ENCODE assay signal across 8 mouse cellular contexts in the genomic region with DNA sequence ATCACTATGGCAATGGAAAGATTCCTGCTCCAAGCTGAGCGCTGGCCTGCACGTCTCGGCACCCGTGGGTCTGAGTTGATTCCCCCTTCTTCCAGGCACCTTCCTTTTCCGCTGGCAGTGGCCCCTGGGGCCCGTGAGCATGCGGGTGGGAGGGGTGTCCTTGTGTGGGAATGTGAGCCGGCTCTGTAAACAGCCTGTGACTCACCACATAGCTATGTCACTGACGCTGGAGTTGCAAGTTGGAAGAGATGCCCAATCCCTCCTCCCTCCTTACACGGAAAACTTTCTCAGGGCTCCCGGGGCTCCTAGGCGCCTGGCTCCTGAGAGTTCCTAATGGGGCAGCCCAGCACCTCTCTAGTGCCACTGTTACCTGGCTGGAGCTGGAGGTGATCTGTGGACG. TPM values are rescaled to one million over a fixed set of nuclear protein-coding genes. Genes with fewer than 3 reads are reported as not detected.
DNase-seq lines count a peak whose midpoint lies in the region; ATAC-seq and TF ChIP-seq lines count a peak whose summit lies in the region.

No protein-coding gene starts in this region.

- no peaks in the 10 kb centered on the region; the same call in 1 of the 2 replicates for H3K36me3 ChIP-seq in embryonic facial prominence, embryonic 11.5 days (replicated peaks; ENCODE audit: control insufficient read depth, insufficient read depth, low read depth, low read length)
- H3K36me3 ChIP-seq in heart, adult 2 months (ENCODE audit: control insufficient read depth, insufficient read depth, low read length), result no peaks in the 10 kb centered on the region; the same call in 1 of the 2 replicates
- H3K36me3 ChIP-seq in kidney, adult 2 months (ENCODE audit: control insufficient read depth, insufficient read depth, low read length), result no peaks in the 10 kb centered on the region; the same call in none of the 2 replicates
- peaks cover 28% of the 10 kb centered on the region for H3K36me3 ChIP-seq in liver, embryonic 11.5 days (ENCODE audit: control insufficient read depth, insufficient read depth, low read length)
- peaks cover 21% of the 10 kb centered on the region for H3K36me3 ChIP-seq in neural tube, embryonic 13.5 days

- H3K27ac ChIP-seq in embryonic facial prominence, embryonic 11.5 days (replicated peaks; ENCODE audit: low read depth, low read length), result peak overlapping the region; percentile 65
- peak overlapping the region; percentile 99 for H3K27ac ChIP-seq in heart, adult 2 months
- peak overlapping the region; percentile 99 for H3K27ac ChIP-seq in kidney, adult 2 months (ENCODE audit: insufficient read depth, low read depth, low read length)
- peak overlapping the region; percentile 53; the same call in 1 of the 2 replicates for H3K27ac ChIP-seq in liver, embryonic 11.5 days (ENCODE audit: low read depth, low read length)
- H3K27ac ChIP-seq in neural tube, embryonic 13.5 days (replicated peaks), result peak overlapping the region; percentile 97

- H3K79me2 ChIP-seq in heart, adult 2 months (replicated peaks; ENCODE audit: control insufficient read depth, insufficient read depth, low read length), result peaks cover 5% of the 10 kb centered on the region; the same call in 1 of the 2 replicates

- 26% methylated on average over 13 of the region's 13 CpGs for WGBS in embryonic facial prominence, embryonic 11.5 days
- WGBS in heart, adult 2 months, result 1% methylated on average over 13 of the region's 13 CpGs
- WGBS in kidney, adult 2 months, result 10% methylated on average over 13 of the region's 13 CpGs
- 27% methylated on average over 13 of the region's 13 CpGs for WGBS in liver, embryonic 11.5 days
- 19% methylated on average over 13 of the region's 13 CpGs for WGBS in neural tube, embryonic 13.5 days

- peak; percentile 98 for TF ChIP-seq EP300 in heart, adult 2 months (IDR thresholded peaks at IDR 0.05; ENCODE audit: insufficient read depth, low read depth, low read length)

- ATAC-seq in embryonic facial prominence, embryonic 11.5 days (replicated peaks; ENCODE audit: insufficient number of reproducible peaks, low FRiP score, low TSS enrichment, low read depth), result no peak
- ATAC-seq in liver, embryonic 11.5 days (replicated peaks; ENCODE audit: low FRiP score), result 0 out of 2 replicates have a peak, but pooled peaks have one; percentile 3
- peak; percentile 9 for ATAC-seq in neural tube, embryonic 13.5 days (ENCODE audit: low read depth)

- TF ChIP-seq CTCF in heart, adult 2 months (IDR thresholded peaks at IDR 0.05), result no peak
- TF ChIP-seq CTCF in kidney, adult 2 months (conservative IDR thresholded peaks at IDR 0.05; ENCODE audit: insufficient read depth, insufficient read length, low read depth, low read length), result no peak

- no peaks in the 10 kb centered on the region for H3K27me3 ChIP-seq in embryonic facial prominence, embryonic 11.5 days (ENCODE audit: control insufficient read depth, insufficient read depth, low read length)
- H3K27me3 ChIP-seq in heart, adult 2 months (ENCODE audit: control insufficient read depth, insufficient read depth, low read length), result no peaks in the 10 kb centered on the region
- no peaks in the 10 kb centered on the region for H3K27me3 ChIP-seq in kidney, adult 2 months (replicated peaks; ENCODE audit: control insufficient read depth, insufficient read depth, low read length)
- no peaks in the 10 kb centered on the region for H3K27me3 ChIP-seq in liver, embryonic 11.5 days (replicated peaks; ENCODE audit: control insufficient read depth, insufficient read depth, low read length)
- H3K27me3 ChIP-seq in neural tube, embryonic 13.5 days, result peaks cover 7% of the 10 kb centered on the region; the same call in 1 of the 2 replicates

- peak; percentile 82 for TF ChIP-seq POLR2A in heart, adult 2 months (IDR thresholded peaks at IDR 0.05; ENCODE audit: insufficient read depth, low read depth, low read length)
- no peak for TF ChIP-seq POLR2A in kidney, adult 2 months (IDR thresholded peaks at IDR 0.05; ENCODE audit: low read depth, low read length)

- peak; percentile 89 for DNase-seq in adipocyte (ENCODE audit: low spot score)
- peak; percentile 60 for DNase-seq in embryonic facial prominence, embryonic 11.5 days (ENCODE audit: low spot score)
- peak; percentile 90 to 95 for DNase-seq in heart, adult 2 months
- DNase-seq in kidney, adult 2 months, result peak; percentile 97
- DNase-seq in liver, embryonic 11.5 days (ENCODE audit: low spot score), result no peak
- peak; percentile 83 to 85 for DNase-seq in urinary bladder, postnatal 4 days (ENCODE audit: low spot score in 2 of 2)
- DNase-seq in cerebellum, adult 11-12 months, result no peak

- H3K4me3 ChIP-seq in embryonic facial prominence, embryonic 11.5 days (ENCODE audit: low read depth, low read length), result no peak overlapping the region
- H3K4me3 ChIP-seq in heart, adult 2 months, result peak overlapping the region; percentile 50
- peak overlapping the region; percentile 13; the same call in 1 of the 2 replicates for H3K4me3 ChIP-seq in kidney, adult 2 months (ENCODE audit: insufficient read depth, low read depth, low read length)
- no peak overlapping the region for H3K4me3 ChIP-seq in liver, embryonic 11.5 days (ENCODE audit: low read depth, low read length)
- H3K4me3 ChIP-seq in neural tube, embryonic 13.5 days, result no peak overlapping the region

- H3K4me2 ChIP-seq in embryonic facial prominence, embryonic 11.5 days (ENCODE audit: low read depth, low read length), result no peak overlapping the region; the same call in 1 of the 2 replicates
- H3K4me2 ChIP-seq in liver, embryonic 11.5 days, result peak overlapping the region; percentile 32
- peak overlapping the region; percentile 65 for H3K4me2 ChIP-seq in neural tube, embryonic 13.5 days

- H3K9me3 ChIP-seq in embryonic facial prominence, embryonic 11.5 days (replicated peaks; ENCODE audit: control insufficient read depth, low read length), result no peaks in the 10 kb centered on the region
- no peaks in the 10 kb centered on the region for H3K9me3 ChIP-seq in liver, embryonic 11.5 days (ENCODE audit: control insufficient read depth, low read length)
- H3K9me3 ChIP-seq in neural tube, embryonic 13.5 days, result no peaks in the 10 kb centered on the region

- intact Hi-C loops in heart, adult 2 months (cut with DNase I), result loop anchor here (10.0 kb wide), 1 partner anchor 412 kb away; no protein-coding TSS in a partner anchor

- peaks cover 23% of the 10 kb centered on the region for H3K4me1 ChIP-seq in embryonic facial prominence, embryonic 11.5 days (ENCODE audit: control insufficient read depth, insufficient read depth, low read length)
- peaks cover 45% of the 10 kb centered on the region for H3K4me1 ChIP-seq in heart, adult 2 months (ENCODE audit: control insufficient read depth, insufficient read depth, low read length)
- peaks cover 48% of the 10 kb centered on the region for H3K4me1 ChIP-seq in kidney, adult 2 months (ENCODE audit: control insufficient read depth, insufficient read depth, low read length)
- peaks cover 61% of the 10 kb centered on the region for H3K4me1 ChIP-seq in liver, embryonic 11.5 days (replicated peaks; ENCODE audit: control insufficient read depth, insufficient read depth, low read length)
- H3K4me1 ChIP-seq in neural tube, embryonic 13.5 days (replicated peaks), result peaks cover 71% of the 10 kb centered on the region

- H3K9ac ChIP-seq in embryonic facial prominence, embryonic 11.5 days (replicated peaks; ENCODE audit: low read length), result peak overlapping the region; percentile 25; the same call in 1 of the 2 replicates
- H3K9ac ChIP-seq in heart, adult 2 months (ENCODE audit: low read depth, low read length), result peak overlapping the region; percentile 63
- H3K9ac ChIP-seq in liver, embryonic 11.5 days (ENCODE audit: low read depth, low read length), result no peak overlapping the region
- peak overlapping the region; percentile 60; the same call in 1 of the 2 replicates for H3K9ac ChIP-seq in neural tube, embryonic 13.5 days

RNA-seq across cellular contexts. Expression of a gene that starts 5.6 kb away (rescaled TPM):
- 3.4 and 4.2 TPM in 2 replicates for polyA plus RNA-seq in embryonic facial prominence, embryonic 11.5 days (2014; fragmentation: Nextera tagmentation; extraction: Ambion mirVana)
- 10 to 100 TPM; 33.2 to 34.1 TPM for total RNA-seq in heart, adult 2 months (2021)
- 22.8 and 23.6 TPM in 2 replicates for polyA plus RNA-seq in heart, adult 2 months (2012; rRNA removed)
- polyA plus RNA-seq in kidney, adult 2 months (2012; rRNA removed), result 20.5 and 22.2 TPM in 2 replicates
- polyA plus RNA-seq in liver, embryonic 11.5 days (2014; fragmentation: Nextera tagmentation; extraction: Ambion mirVana), result 30.4 and 35.1 TPM in 2 replicates
- 11.7 and 12.1 TPM in 2 replicates for polyA plus RNA-seq in neural tube, embryonic 13.5 days (2015; fragmentation: Nextera tagmentation; extraction: Ambion mirVana)

RNA-seq across cellular contexts. Expression of a gene that starts 21.4 kb away (rescaled TPM):
- polyA plus RNA-seq in embryonic facial prominence, embryonic 11.5 days (2014; fragmentation: Nextera tagmentation; extraction: Ambion mirVana), result 21.2 and 26.2 TPM in 2 replicates
- total RNA-seq in heart, adult 2 months (2021), result 10 to 100 TPM; 40.2 to 40.9 TPM
- polyA plus RNA-seq in heart, adult 2 months (2012; rRNA removed), result 35.1 and 40.3 TPM in 2 replicates
- 40.1 and 42.2 TPM in 2 replicates for polyA plus RNA-seq in kidney, adult 2 months (2012; rRNA removed)
- polyA plus RNA-seq in liver, embryonic 11.5 days (2014; fragmentation: Nextera tagmentation; extraction: Ambion mirVana), result 34.9 TPM in 2 replicates
- polyA plus RNA-seq in neural tube, embryonic 13.5 days (2015; fragmentation: Nextera tagmentation; extraction: Ambion mirVana), result 24.3 and 27.1 TPM in 2 replicates

RNA-seq across cellular contexts. Expression of a gene that starts 22.8 kb away (rescaled TPM):
- 1.3 and 2.3 TPM in 2 replicates for polyA plus RNA-seq in embryonic facial prominence, embryonic 11.5 days (2014; fragmentation: Nextera tagmentation; extraction: Ambion mirVana)
- total RNA-seq in heart, adult 2 months (2021), result under 1 TPM in 1 of 2 experiments, not detected in 1; 0.05 TPM
- 0.29 and 1.5 TPM in 2 replicates for polyA plus RNA-seq in heart, adult 2 months (2012; rRNA removed)
- polyA plus RNA-seq in kidney, adult 2 months (2012; rRNA removed), result 69.7 and 90.2 TPM in 2 replicates
- 2.3 and 2.7 TPM in 2 replicates for polyA plus RNA-seq in liver, embryonic 11.5 days (2014; fragmentation: Nextera tagmentation; extraction: Ambion mirVana)
- 0.23 and 0.64 TPM in 2 replicates for polyA plus RNA-seq in neural tube, embryonic 13.5 days (2015; fragmentation: Nextera tagmentation; extraction: Ambion mirVana)

RNA-seq across cellular contexts. Expression of a gene that starts 29.3 kb away (rescaled TPM):
- 1.5 TPM in 1 of 2 replicates, not detected in the other for polyA plus RNA-seq in embryonic facial prominence, embryonic 11.5 days (2014; fragmentation: Nextera tagmentation; extraction: Ambion mirVana)
- not detected for total RNA-seq in heart, adult 2 months (2021)
- not detected in 2 replicates for polyA plus RNA-seq in heart, adult 2 months (2012; rRNA removed)
- polyA plus RNA-seq in kidney, adult 2 months (2012; rRNA removed), result not detected in 2 replicates
- polyA plus RNA-seq in liver, embryonic 11.5 days (2014; fragmentation: Nextera tagmentation; extraction: Ambion mirVana), result not detected in 2 replicates
- polyA plus RNA-seq in neural tube, embryonic 13.5 days (2015; fragmentation: Nextera tagmentation; extraction: Ambion mirVana), result not detected in 2 replicates

RNA-seq across cellular contexts. Expression of a gene that starts 29.8 kb away (rescaled TPM):
- 67.8 and 73.9 TPM in 2 replicates for polyA plus RNA-seq in embryonic facial prominence, embryonic 11.5 days (2014; fragmentation: Nextera tagmentation; extraction: Ambion mirVana)
- 10 to 100 TPM in 1 of 2 experiments, 1 to 10 TPM in 1; 9.9 to 11.3 TPM for total RNA-seq in heart, adult 2 months (2021)
- 14.2 and 15.7 TPM in 2 replicates for polyA plus RNA-seq in heart, adult 2 months (2012; rRNA removed)
- polyA plus RNA-seq in kidney, adult 2 months (2012; rRNA removed), result 24.4 and 29.2 TPM in 2 replicates
- polyA plus RNA-seq in liver, embryonic 11.5 days (2014; fragmentation: Nextera tagmentation; extraction: Ambion mirVana), result 112 and 124 TPM in 2 replicates
- 66.6 and 70.3 TPM in 2 replicates for polyA plus RNA-seq in neural tube, embryonic 13.5 days (2015; fragmentation: Nextera tagmentation; extraction: Ambion mirVana)

Comparison
In these comparisons a context has a peak if more than half of its experiments do, and no peak if none do; other contexts are left out.
1. DNase-seq: peak in adipocyte (single experiment), embryonic facial prominence, embryonic 11.5 days (single experiment), heart, adult 2 months (2 of 2), kidney, adult 2 months (single experiment) and urinary bladder, postnatal 4 days (2 of 2); none in liver, embryonic 11.5 days (single experiment) and cerebellum, adult 11-12 months (single experiment).
2. H3K4me3 ChIP-seq: peak in heart, adult 2 months (single experiment) and kidney, adult 2 months (single experiment); none in embryonic facial prominence, embryonic 11.5 days (single experiment), liver, embryonic 11.5 days (single experiment) and neural tube, embryonic 13.5 days (single experiment).
3. RNA of a gene that starts 22.8 kb away (polyA plus RNA-seq): 69.7 to 90.2 TPM in kidney, adult 2 months; 2.3 to 2.7 TPM in liver, embryonic 11.5 days, 0.29 to 1.5 TPM in heart, adult 2 months, 1.3 to 2.3 TPM in embryonic facial prominence, embryonic 11.5 days and 0.23 to 0.64 TPM in neural tube, embryonic 13.5 days; every median in the first group is over 10 times any median in the second.
4. Peak in every context shown above with its lines, with median percentiles within 50 percentile points of each other: H3K27ac ChIP-seq.